Mouse (Mus musculus): ENCODE data around the gene Tenm4.

GRCm38 (mm10) chr7:96677082-96677481 lies 506.0 kb downstream of the Tenm4 start:
- TF ChIP-seq CTCF (IDR thresholded peaks at IDR 0.05; ENCODE audit: borderline replicate concordance, insufficient read depth, low read depth, low read length) = no peak
- no peak for TF ChIP-seq POLR2A (IDR thresholded peaks at IDR 0.05; ENCODE audit: borderline replicate concordance, insufficient read depth, low read length)
